Mouse (Mus musculus): ENCODE measurements at regions not wholly inside any gene's neighbourhood (a gene's known extent, or its start where the extent isn't known, plus 50 kb on each side); places are given as distances from the start of the nearest gene placed in this dataset.

DNA sequence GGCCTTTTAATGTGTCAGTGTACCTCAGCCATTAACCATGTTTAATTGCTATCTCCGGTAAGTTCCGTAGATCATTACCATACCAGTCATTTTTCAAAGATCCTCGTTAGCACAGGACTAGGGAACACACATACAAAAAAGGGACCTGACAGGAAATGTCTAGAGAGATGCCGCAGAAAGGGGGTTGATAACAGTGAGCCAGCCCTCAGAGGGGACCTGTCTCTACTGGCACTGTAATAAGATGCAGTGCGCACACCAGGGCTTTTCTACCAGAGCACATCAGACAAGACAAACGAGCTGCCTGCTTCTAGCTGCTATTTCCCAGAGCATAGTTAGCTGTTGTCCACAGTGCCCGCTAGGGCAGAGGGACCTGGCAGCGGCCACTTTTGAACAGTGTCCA lies 199.1 kb downstream of the Sox11 start:
- Histone ChIP-seq H3K9ac (no peak overlapping the region), H3K4me1 (ENCODE audit: insufficient read depth) (0 out of 2 replicates have a peak, but pooled peaks cover 5% of the 10 kb centered on the region), H3K4me2 (no peak overlapping the region), H3K27ac (ENCODE audit: low read depth) (no peak overlapping the region), H3K27me3 (ENCODE audit: insufficient read depth, low read length) (0 out of 2 replicates have a peak, but pooled peaks cover 2% of the 10 kb centered on the region), H3K9me3 (ENCODE audit: low read depth, low read length) (no peaks in the 10 kb centered on the region), H3K36me3 (ENCODE audit: insufficient read depth) (no peaks in the 10 kb centered on the region), H3K4me3 (ENCODE audit: low read depth, low read length) (no peak overlapping the region)
- ATAC-seq (ENCODE audit: insufficient read depth), result no peak
- no peak for TF ChIP-seq CTCF (IDR thresholded peaks at IDR 0.05; ENCODE audit: low read depth)
- no peak for DNase-seq
- WGBS, result 65% methylated on average over 8 of the region's 8 CpGs

DNA sequence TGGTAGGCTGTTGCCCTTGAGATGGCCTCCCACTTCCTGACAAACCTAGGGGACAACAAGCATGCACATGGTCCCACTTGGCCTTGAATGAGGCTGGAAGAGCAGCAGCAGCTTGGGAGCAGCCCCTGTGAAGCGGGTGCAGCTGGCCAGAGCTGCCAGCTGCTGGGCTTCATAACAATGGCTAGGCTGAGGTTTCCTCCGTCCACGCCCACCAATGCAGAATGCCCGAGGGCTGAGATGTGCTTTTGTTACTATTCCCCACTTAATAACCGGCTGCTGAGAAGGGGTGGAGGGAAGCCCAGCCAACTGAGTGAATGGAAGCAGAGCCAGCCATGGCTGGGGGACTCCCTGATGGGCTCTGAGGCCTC lies 202.1 kb downstream of the Sox11 start:
- no peak for TF ChIP-seq CTCF (IDR thresholded peaks at IDR 0.05; ENCODE audit: low read depth)
- Histone ChIP-seq H3K9me3 (ENCODE audit: low read depth, low read length) (no peaks in the 10 kb centered on the region), H3K27me3 (ENCODE audit: insufficient read depth, low read length) (0 out of 2 replicates have a peak, but pooled peaks cover 2% of the 10 kb centered on the region), H3K27ac (ENCODE audit: low read depth) (no peak overlapping the region), H3K9ac (no peak overlapping the region), H3K4me1 (ENCODE audit: insufficient read depth) (0 out of 2 replicates have a peak, but pooled peaks cover 9% of the 10 kb centered on the region), H3K4me2 (no peak overlapping the region), H3K36me3 (ENCODE audit: insufficient read depth) (no peaks in the 10 kb centered on the region), H3K4me3 (ENCODE audit: low read depth, low read length) (no peak overlapping the region)
- DNase-seq, result peak; percentile 62
- WGBS, result 28% methylated on average over 5 of the region's 5 CpGs
- peak; percentile 40; the same call in 1 of the 2 replicates for ATAC-seq (ENCODE audit: insufficient read depth)

GRCm38 (mm10) chr12:27139683-27140334 lies 202.6 kb downstream of the Sox11 start:
- DNase-seq (peak; percentile 44), ATAC-seq (ENCODE audit: insufficient read depth) (no peak; the same call in 1 of the 2 replicates)
- Histone ChIP-seq H3K4me2 (no peak overlapping the region), H3K9me3 (ENCODE audit: low read depth, low read length) (no peaks in the 10 kb centered on the region), H3K4me1 (ENCODE audit: insufficient read depth) (0 out of 2 replicates have a peak, but pooled peaks cover 9% of the 10 kb centered on the region), H3K9ac (no peak overlapping the region), H3K4me3 (ENCODE audit: low read depth, low read length) (no peak overlapping the region), H3K27ac (ENCODE audit: low read depth) (no peak overlapping the region), H3K27me3 (ENCODE audit: insufficient read depth, low read length) (0 out of 2 replicates have a peak, but pooled peaks cover 2% of the 10 kb centered on the region), H3K36me3 (ENCODE audit: insufficient read depth) (no peaks in the 10 kb centered on the region)
- 33% methylated on average over 12 of the region's 13 CpGs for WGBS
- no peak for TF ChIP-seq CTCF (IDR thresholded peaks at IDR 0.05; ENCODE audit: low read depth)

- ATAC-seq (ENCODE audit: insufficient read depth), result no peak
- no peak overlapping the region for H3K27ac ChIP-seq (ENCODE audit: low read depth)
- DNase-seq, result no peak
- H3K4me2 ChIP-seq, result no peak overlapping the region
- no peak overlapping the region for H3K9ac ChIP-seq
- no peaks in the 10 kb centered on the region for H3K36me3 ChIP-seq (ENCODE audit: insufficient read depth)
- no peaks in the 10 kb centered on the region for H3K9me3 ChIP-seq (ENCODE audit: low read depth, low read length)
- H3K4me1 ChIP-seq (ENCODE audit: insufficient read depth), result 0 out of 2 replicates have a peak, but pooled peaks cover 9% of the 10 kb centered on the region
- no peak for TF ChIP-seq CTCF (IDR thresholded peaks at IDR 0.05; ENCODE audit: low read depth)
- no peak overlapping the region for H3K4me3 ChIP-seq (ENCODE audit: low read depth, low read length)
- 0 out of 2 replicates have a peak, but pooled peaks cover 2% of the 10 kb centered on the region for H3K27me3 ChIP-seq (ENCODE audit: insufficient read depth, low read length)
- WGBS, result 69% methylated on average over 13 of the region's 13 CpGs
Observed at GRCm38 (mm10) chr12:27138663-27139633, 203.4 kb downstream of the Sox11 start.

DNA sequence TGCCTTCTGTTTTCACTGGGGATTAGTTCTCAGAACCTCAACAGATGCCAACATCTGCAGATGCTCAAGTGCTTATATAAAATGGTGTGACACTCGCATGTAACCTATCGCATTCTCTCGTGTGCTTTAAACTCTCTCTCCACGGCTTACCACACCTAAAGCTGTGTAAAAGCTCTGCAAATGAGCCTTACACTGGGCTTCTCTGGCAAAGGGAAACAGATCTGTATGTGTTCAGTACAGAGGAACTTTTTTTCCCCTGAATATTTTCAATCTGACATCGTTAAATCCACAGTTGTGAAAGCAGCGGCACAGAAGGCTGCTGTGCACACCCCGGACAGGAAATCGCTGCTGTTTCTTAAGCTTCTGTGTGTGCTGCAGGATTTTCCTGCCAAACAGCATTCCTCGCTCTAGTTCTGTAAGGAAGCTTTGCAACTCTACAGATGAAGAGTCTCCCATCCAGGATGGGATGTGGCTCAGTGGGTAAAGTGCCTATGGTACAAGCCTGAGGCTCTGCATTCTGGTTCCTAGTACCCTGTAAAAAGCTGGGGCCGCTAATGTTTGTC lies 206.3 kb downstream of the Sox11 start:
- no peak for TF ChIP-seq CTCF (IDR thresholded peaks at IDR 0.05; ENCODE audit: low read depth)
- Histone ChIP-seq H3K27ac (ENCODE audit: low read depth) (peak overlapping the region; percentile 42), H3K27me3 (ENCODE audit: insufficient read depth, low read length) (no peaks in the 10 kb centered on the region), H3K4me2 (peak overlapping the region; percentile 33), H3K36me3 (ENCODE audit: insufficient read depth) (no peaks in the 10 kb centered on the region), H3K9ac (no peak overlapping the region), H3K4me3 (ENCODE audit: low read depth, low read length) (no peak overlapping the region), H3K4me1 (ENCODE audit: insufficient read depth) (0 out of 2 replicates have a peak, but pooled peaks cover 9% of the 10 kb centered on the region), H3K9me3 (ENCODE audit: low read depth, low read length) (no peaks in the 10 kb centered on the region)
- DNase-seq (peak; percentile 85), ATAC-seq (ENCODE audit: insufficient read depth) (peak; percentile 59; the same call in 1 of the 2 replicates)
- 18% methylated on average over 10 of the region's 10 CpGs for WGBS

DNA sequence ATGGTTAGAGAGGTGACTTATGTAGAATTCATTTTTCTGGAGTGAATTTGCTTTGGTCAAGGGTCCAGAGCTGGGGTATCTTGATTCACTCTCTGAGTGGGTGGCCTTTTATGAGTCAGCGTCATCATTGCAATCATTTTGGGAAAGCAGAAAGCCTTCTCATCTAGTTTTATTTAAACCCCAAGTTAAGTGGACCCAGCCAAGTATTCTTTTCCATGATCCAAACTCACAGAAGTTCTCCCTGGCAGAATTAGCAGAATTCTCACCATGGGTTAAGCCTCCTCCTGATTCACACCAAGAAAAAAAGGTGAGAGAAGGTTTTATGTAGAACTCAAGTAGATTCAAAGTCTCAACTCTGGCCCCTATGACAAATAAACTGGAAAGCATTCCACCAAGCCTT lies 211.8 kb downstream of the Sox11 start:
- TF ChIP-seq CTCF (IDR thresholded peaks at IDR 0.05; ENCODE audit: low read depth), result no peak
- ATAC-seq (ENCODE audit: insufficient read depth) (no peak), DNase-seq (no peak)
- no peaks in the 10 kb centered on the region for H3K9me3 ChIP-seq (ENCODE audit: low read depth, low read length)
- no peak overlapping the region for H3K9ac ChIP-seq
- no peaks in the 10 kb centered on the region for H3K36me3 ChIP-seq (ENCODE audit: insufficient read depth)
- H3K27me3 ChIP-seq (ENCODE audit: insufficient read depth, low read length), result no peaks in the 10 kb centered on the region
- no peak overlapping the region for H3K4me3 ChIP-seq (ENCODE audit: low read depth, low read length)
- H3K27ac ChIP-seq (ENCODE audit: low read depth), result no peak overlapping the region
- H3K4me2 ChIP-seq, result no peak overlapping the region
- WGBS, result 94% methylated on average over 1 of the region's 1 CpGs
- no peaks in the 10 kb centered on the region for H3K4me1 ChIP-seq (ENCODE audit: insufficient read depth)

Measured in lung, embryonic 14.5 days (tissue).